7 mouse cellular contexts compared by ENCODE assay signal in genomic region chr15:98003822-98004739, GRCm38 (mm10). TPM values are rescaled to one million over a fixed set of nuclear protein-coding genes. Genes with fewer than 3 reads are reported as not detected.
A peak's percentile ranks its signal among the peaks of the same experiment; 100 is the strongest.
DNase-seq lines count a peak whose midpoint lies in the region; ATAC-seq and TF ChIP-seq lines count a peak whose summit lies in the region.

Col2a1 (minus strand) TSS chr15:98004695.

- DNase-seq in lung, embryonic 14.5 days: peak; percentile 59
- DNase-seq in lung, postnatal 25 days (ENCODE audit: low spot score): no peak
- DNase-seq in embryonic facial prominence, embryonic 14.5 days (ENCODE audit: low spot score): no peak
- DNase-seq in right cerebral cortex, postnatal 14 days: no peak
- no peak for DNase-seq in ovary, postnatal 14 days (ENCODE audit: low spot score)

- H3K27me3 ChIP-seq in lung, embryonic 14.5 days (ENCODE audit: insufficient read depth, low read length): peaks cover 80% of the 10 kb centered on the region
- H3K27me3 ChIP-seq in embryonic facial prominence, embryonic 14.5 days (replicated peaks; ENCODE audit: control insufficient read depth, insufficient read depth, low read length): peaks cover 35% of the 10 kb centered on the region
- H3K27me3 ChIP-seq in intestine, embryonic 15.5 days (replicated peaks): peaks cover 72% of the 10 kb centered on the region
- H3K27me3 ChIP-seq in neural tube, embryonic 13.5 days: peaks cover 61% of the 10 kb centered on the region

- no peaks in the 10 kb centered on the region for H3K9me3 ChIP-seq in lung, embryonic 14.5 days (ENCODE audit: low read depth, low read length)
- H3K9me3 ChIP-seq in embryonic facial prominence, embryonic 14.5 days (ENCODE audit: control insufficient read depth, low read length): no peaks in the 10 kb centered on the region
- no peaks in the 10 kb centered on the region for H3K9me3 ChIP-seq in intestine, embryonic 15.5 days
- H3K9me3 ChIP-seq in neural tube, embryonic 13.5 days: no peaks in the 10 kb centered on the region

- H3K9ac ChIP-seq in lung, embryonic 14.5 days: peak within 1 kb of the TSS; percentile 47
- H3K9ac ChIP-seq in embryonic facial prominence, embryonic 14.5 days (ENCODE audit: low read depth, low read length): peak within 1 kb of the TSS; percentile 67
- peak within 1 kb of the TSS; percentile 28 for H3K9ac ChIP-seq in intestine, embryonic 15.5 days
- H3K9ac ChIP-seq in neural tube, embryonic 13.5 days: peak within 1 kb of the TSS; percentile 68

- peak within 1 kb of the TSS; percentile 41 for H3K4me3 ChIP-seq in lung, embryonic 14.5 days (ENCODE audit: low read depth, low read length)
- H3K4me3 ChIP-seq in embryonic facial prominence, embryonic 14.5 days (ENCODE audit: low read depth, low read length): peak within 1 kb of the TSS; percentile 47
- H3K4me3 ChIP-seq in intestine, embryonic 15.5 days (replicated peaks): peak within 1 kb of the TSS; percentile 30
- H3K4me3 ChIP-seq in neural tube, embryonic 13.5 days: peak within 1 kb of the TSS; percentile 43

- under 1% methylated on average over 56 of the region's 59 CpGs for WGBS in lung, embryonic 14.5 days
- 1% methylated on average over 32 of the region's 59 CpGs for WGBS in embryonic facial prominence, embryonic 14.5 days
- WGBS in intestine, embryonic 15.5 days: under 1% methylated on average over 58 of the region's 59 CpGs
- under 1% methylated on average over 59 of the region's 59 CpGs for WGBS in neural tube, embryonic 13.5 days

- no peak; the same call in 1 of the 2 replicates for ATAC-seq in lung, embryonic 14.5 days (ENCODE audit: insufficient read depth)
- ATAC-seq in embryonic facial prominence, embryonic 14.5 days (ENCODE audit: low read depth): peak; percentile 48
- no peak for ATAC-seq in intestine, embryonic 15.5 days
- peak; percentile 22 for ATAC-seq in neural tube, embryonic 13.5 days (ENCODE audit: low read depth)

- H3K4me2 ChIP-seq in lung, embryonic 14.5 days: peak within 1 kb of the TSS; percentile 67
- H3K4me2 ChIP-seq in embryonic facial prominence, embryonic 14.5 days (ENCODE audit: low read depth, low read length): peak within 1 kb of the TSS; percentile 89
- peak within 1 kb of the TSS; percentile 67 for H3K4me2 ChIP-seq in intestine, embryonic 15.5 days (replicated peaks)
- H3K4me2 ChIP-seq in neural tube, embryonic 13.5 days: peak within 1 kb of the TSS; percentile 84

- H3K4me1 ChIP-seq in lung, embryonic 14.5 days (ENCODE audit: insufficient read depth): 0 out of 2 replicates have a peak, but pooled peaks cover 2% of the 10 kb centered on the region
- H3K4me1 ChIP-seq in embryonic facial prominence, embryonic 14.5 days (ENCODE audit: control insufficient read depth, insufficient read depth, low read length): peaks cover 23% of the 10 kb centered on the region
- peaks cover 45% of the 10 kb centered on the region for H3K4me1 ChIP-seq in intestine, embryonic 15.5 days (replicated peaks)
- peaks cover 63% of the 10 kb centered on the region for H3K4me1 ChIP-seq in neural tube, embryonic 13.5 days (replicated peaks)

- no peaks in the 10 kb centered on the region for H3K36me3 ChIP-seq in lung, embryonic 14.5 days (ENCODE audit: insufficient read depth)
- H3K36me3 ChIP-seq in embryonic facial prominence, embryonic 14.5 days (ENCODE audit: control insufficient read depth, insufficient read depth, low read length): no peaks in the 10 kb centered on the region
- H3K36me3 ChIP-seq in intestine, embryonic 15.5 days: no peaks in the 10 kb centered on the region
- no peaks in the 10 kb centered on the region for H3K36me3 ChIP-seq in neural tube, embryonic 13.5 days

- TF ChIP-seq CTCF in lung, embryonic 14.5 days (IDR thresholded peaks at IDR 0.05; ENCODE audit: low read depth): no peak

- H3K27ac ChIP-seq in lung, embryonic 14.5 days (ENCODE audit: low read depth): peak within 1 kb of the TSS; percentile 30
- peak within 1 kb of the TSS; percentile 86 for H3K27ac ChIP-seq in embryonic facial prominence, embryonic 14.5 days (replicated peaks; ENCODE audit: low read depth, low read length)
- H3K27ac ChIP-seq in intestine, embryonic 15.5 days: no peak within 1 kb of the TSS
- peak within 1 kb of the TSS; percentile 87 for H3K27ac ChIP-seq in neural tube, embryonic 13.5 days (replicated peaks)

RNA-seq across cellular contexts. Expression of gene Col2a1, which starts in this region (rescaled TPM):
- 29.3 and 33.3 TPM in 2 replicates for polyA plus RNA-seq in lung, embryonic 14.5 days (2014; fragmentation: Nextera tagmentation; extraction: Ambion mirVana)
- 372 and 595 TPM in 2 replicates for polyA plus RNA-seq in embryonic facial prominence, embryonic 14.5 days (2014; fragmentation: Nextera tagmentation; extraction: Ambion mirVana)
- 2.0 and 2.7 TPM in 2 replicates for polyA plus RNA-seq in intestine, embryonic 15.5 days (2015; fragmentation: Nextera tagmentation; extraction: Ambion mirVana)
- polyA plus RNA-seq in neural tube, embryonic 13.5 days (2015; fragmentation: Nextera tagmentation; extraction: Ambion mirVana): 67.1 and 89.2 TPM in 2 replicates

Comparison
In these comparisons a context has a peak if more than half of its experiments do, and no peak if none do; other contexts are left out.
1. ATAC-seq: peak in embryonic facial prominence, embryonic 14.5 days (single experiment) and neural tube, embryonic 13.5 days (single experiment); none in lung, embryonic 14.5 days (single experiment) and intestine, embryonic 15.5 days (single experiment).
2. Peak in every context shown above with its lines, with median percentiles within 50 percentile points of each other: H3K4me2 ChIP-seq, H3K4me3 ChIP-seq and H3K9ac ChIP-seq.